Mouse (Mus musculus): ENCODE measurements around the gene Ptcd2.
A peak's percentile ranks its signal among the peaks of the same experiment; 100 is the strongest.
"Not testable (repeated sequence)": the region's sequence is repeated elsewhere in the genome, so short reads cannot be mapped to it uniquely, and the experiment has no call there.

Gene Ptcd2

GRCm38 (mm10) chr13:99355861-99356260 lies 11.4 kb upstream of the Ptcd2 start:
- no peak for DNase-seq (ENCODE audit: low spot score)

DNA sequence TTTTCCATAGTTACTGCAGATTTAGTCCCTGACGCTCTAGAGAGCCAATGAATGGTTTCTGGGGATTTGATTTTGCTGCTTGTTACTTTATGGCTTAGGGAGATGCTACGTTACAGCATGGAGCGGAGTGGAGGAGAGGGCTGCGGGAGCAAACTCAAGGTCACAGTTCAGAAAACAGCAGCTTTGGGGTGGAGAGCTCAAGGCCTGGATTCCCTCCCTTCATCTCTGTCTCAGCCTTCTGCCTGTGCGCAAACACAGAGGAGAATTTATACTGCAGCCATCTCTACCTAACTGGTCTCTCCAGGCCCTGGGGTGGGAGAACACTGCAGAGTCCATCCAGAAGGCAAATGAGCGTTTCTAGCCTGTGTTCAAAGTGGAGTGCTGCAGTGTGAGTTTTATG lies 10.6 kb upstream of the Ptcd2 start:
- DNase-seq (ENCODE audit: low spot score): no peak

GRCm38 (mm10) chr13:99353490-99353851 lies 9.0 kb upstream of the Ptcd2 start:
- no peak for DNase-seq (ENCODE audit: low spot score)

DNA sequence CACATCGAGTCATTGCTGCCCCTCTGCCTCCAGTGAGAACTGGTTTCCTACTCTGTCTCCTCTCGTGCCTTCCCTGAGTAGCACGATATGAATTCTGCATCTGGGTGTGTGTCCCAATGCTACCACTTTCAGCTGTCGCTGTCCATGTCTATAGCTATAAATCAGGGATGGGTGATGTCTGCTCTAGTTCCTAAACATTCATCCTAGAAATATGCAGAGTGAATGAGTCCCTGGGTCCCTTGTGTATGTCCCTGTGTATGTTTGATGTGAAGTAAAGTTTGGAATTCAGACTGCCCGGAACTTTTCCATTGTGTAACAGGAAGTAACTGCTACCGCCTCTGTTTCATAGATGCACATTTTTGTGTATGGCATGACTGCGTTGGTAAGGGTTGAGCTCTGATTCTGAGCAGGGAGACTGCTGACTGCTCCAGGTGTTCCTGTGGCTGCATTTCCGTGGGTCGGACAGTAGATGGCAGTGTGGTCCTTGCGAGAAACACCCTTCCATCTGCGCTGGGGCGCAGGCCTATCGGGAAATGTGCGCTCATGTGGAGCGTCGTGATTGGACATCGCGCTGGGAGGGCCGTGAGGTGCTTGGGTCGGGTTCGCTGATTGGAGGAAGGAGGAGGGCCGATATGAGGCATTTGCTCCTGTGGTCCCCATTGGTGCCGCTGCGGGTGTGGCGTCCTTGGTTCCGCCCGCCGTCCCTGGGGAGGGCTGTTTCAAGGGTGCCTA lies 8.4 kb upstream of the Ptcd2 start:
- peak; percentile 70 for DNase-seq (ENCODE audit: low spot score)

- no peak for DNase-seq (ENCODE audit: low spot score)
Measured at GRCm38 (mm10) chr13:99351596-99351995, 7.1 kb upstream of the Ptcd2 start.

GRCm38 (mm10) chr13:99351186-99351585 lies 6.7 kb upstream of the Ptcd2 start:
- DNase-seq (ENCODE audit: low spot score): no peak

DNA sequence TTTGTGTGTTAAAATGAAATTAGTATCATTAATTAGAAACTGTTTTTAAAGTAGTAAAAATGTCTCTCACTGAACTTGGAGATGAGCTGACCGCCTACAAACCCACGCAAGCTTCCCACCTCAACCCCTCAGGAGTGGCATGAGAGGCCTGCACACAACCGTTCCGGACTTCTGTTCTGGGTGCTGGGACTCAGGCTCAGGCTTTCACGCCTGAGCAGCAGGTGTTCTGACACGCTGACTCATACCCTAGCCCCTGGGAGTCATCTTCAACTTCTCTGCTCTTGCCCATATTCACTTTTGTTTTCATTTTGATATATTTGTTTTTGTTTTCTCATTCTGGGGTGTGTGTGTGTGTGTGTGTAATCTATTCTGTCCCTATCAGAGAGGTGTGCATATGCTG lies 5.5 kb upstream of the Ptcd2 start:
- no peak for DNase-seq (ENCODE audit: low spot score)

DNA sequence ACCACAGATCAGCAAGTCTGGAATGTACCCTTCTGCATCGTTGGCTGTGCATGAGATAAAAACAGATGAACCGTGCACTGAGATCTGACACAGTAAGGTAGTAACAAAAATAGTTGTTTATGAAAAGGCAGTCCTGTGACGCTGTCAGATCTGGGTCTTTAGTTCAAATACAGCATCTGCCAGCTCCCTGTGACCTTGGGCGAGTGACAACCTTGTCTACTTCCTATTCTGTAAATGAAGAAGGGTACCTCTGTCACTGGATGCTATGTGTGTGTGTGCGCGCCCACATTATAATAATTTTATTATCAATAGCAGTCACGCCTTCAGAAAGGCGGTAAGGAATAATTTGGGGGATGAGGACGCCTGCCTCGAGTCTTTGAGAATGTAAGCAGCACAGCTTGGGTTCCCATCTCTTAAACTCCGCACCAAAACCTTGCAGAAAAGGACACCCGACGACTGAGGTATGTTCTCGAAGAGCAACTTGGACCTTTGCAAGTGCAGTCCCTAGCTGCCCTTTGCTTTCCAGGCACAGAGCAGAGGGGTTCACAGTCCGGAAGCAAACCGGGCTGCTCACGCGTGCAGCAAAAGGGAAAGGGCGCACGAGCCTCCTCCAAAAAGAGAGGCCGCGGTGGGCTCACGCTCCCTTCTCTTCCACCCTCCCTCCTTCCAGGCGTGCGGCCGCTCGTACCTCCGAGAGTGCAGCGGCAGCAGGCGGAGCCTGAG lies 468 bp downstream of the Ptcd2 start:
- DNase-seq (ENCODE audit: low spot score): no peak

GRCm38 (mm10) chr13:99341504-99341903 lies 3.0 kb downstream of the Ptcd2 start:
- no peak for DNase-seq (ENCODE audit: low spot score)

GRCm38 (mm10) chr13:99337510-99337909 lies 7.0 kb downstream of the Ptcd2 start:
- no peak for DNase-seq (ENCODE audit: low spot score)

DNA sequence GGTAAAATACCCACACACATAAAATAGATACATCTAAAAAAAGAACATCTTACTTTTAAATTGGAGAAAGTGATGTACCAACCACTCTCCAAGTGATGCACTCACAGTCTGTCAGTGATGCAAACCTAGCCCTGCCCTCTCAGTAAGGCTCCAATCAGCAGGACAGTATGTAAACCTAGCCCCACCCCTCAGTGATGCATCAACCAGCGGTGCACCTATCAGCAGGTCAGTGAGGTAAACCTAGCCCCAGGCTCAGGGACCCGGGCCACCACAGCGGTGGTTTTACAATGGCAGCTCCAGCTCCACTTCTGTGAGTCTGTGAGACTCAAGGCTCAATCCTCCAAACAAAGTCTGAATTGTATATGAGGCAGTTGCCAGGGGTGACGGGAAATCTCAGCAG lies 13.2 kb downstream of the Ptcd2 start:
- DNase-seq (ENCODE audit: low spot score): no peak

DNA sequence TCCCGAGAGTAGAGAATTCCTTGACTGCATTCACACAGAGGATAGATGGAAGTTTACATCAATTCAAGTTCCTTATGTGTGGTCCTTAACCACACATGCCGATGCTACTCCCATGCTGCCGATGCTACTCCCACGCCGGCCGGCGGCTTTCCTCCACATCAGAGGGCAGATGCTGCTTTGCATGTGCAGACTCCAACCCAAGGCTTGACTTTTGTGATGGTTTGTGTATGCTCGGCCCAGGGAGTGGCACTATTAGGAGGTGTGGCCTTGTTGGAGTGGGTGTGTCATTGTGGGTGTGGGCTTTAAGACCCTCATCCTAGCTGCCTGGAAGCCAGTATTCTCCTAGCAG lies 20.2 kb downstream of the Ptcd2 start:
- DNase-seq (ENCODE audit: low spot score): not testable (repeated sequence)

GRCm38 (mm10) chr13:99323632-99324336 lies 20.7 kb downstream of the Ptcd2 start:
- no peak for DNase-seq (ENCODE audit: low spot score)

DNA sequence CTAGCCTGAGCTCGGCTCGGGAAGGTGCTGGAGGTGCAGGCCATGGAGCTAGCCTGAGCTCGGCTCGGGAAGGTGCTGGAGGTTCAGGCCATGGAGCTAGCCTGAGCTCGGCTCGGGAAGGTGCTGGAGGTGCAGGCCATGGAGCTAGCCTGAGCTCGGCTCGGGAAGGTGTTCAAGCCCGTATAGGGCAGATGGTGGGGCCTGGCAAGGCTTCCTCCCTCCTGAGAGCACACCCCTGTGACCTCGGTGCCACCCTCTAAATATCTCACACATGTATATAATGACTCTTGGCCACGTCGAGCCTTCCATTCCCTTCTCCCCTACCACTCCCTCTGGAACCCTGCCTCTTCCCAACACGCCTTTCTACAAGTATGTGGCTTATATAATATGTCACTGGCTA lies 21.6 kb downstream of the Ptcd2 start:
- DNase-seq (ENCODE audit: low spot score): not testable (repeated sequence)

DNA sequence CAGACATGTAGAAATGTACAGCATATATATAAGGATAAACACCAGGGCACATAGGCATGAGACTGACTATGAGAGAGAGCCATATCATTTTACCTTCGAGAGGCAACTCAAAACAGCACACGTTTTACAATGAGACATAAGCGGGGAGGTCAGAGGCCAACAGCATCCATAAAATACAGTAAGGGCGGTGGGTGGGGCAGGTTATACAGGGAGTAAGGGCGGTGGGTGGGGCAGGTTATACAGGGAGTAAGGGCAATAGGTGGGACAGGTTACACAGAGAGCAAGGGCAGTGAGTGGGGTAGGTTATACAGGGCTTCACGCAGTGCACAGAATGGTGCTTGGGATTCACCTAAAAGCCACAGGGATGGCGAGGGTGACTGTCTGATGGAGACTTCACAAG lies 24.1 kb downstream of the Ptcd2 start:
- no peak for DNase-seq (ENCODE audit: low spot score)

- no peak for DNase-seq (ENCODE audit: low spot score)
Measured at GRCm38 (mm10) chr13:99317058-99317457, 27.4 kb downstream of the Ptcd2 start.

DNA sequence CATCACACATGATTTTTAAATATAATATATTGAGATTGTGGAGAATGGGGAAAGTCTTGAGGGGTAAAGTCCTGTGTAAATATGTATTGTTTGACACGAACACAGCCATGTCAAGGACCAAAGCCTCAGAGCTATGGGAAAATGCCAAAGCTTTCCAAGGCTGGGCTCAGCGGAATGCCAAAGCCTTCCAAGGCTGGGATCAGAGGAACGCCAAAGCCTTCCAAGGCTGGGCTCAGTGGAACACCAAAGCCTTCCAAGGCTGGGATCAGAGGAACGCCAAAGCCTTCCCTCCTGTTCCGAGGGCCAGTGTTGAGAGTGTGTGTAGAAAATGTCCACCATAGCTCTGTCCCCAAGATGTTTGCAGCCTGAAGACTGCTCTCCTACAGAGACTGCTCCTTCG lies 28.1 kb downstream of the Ptcd2 start:
- DNase-seq (ENCODE audit: low spot score): no peak

DNA sequence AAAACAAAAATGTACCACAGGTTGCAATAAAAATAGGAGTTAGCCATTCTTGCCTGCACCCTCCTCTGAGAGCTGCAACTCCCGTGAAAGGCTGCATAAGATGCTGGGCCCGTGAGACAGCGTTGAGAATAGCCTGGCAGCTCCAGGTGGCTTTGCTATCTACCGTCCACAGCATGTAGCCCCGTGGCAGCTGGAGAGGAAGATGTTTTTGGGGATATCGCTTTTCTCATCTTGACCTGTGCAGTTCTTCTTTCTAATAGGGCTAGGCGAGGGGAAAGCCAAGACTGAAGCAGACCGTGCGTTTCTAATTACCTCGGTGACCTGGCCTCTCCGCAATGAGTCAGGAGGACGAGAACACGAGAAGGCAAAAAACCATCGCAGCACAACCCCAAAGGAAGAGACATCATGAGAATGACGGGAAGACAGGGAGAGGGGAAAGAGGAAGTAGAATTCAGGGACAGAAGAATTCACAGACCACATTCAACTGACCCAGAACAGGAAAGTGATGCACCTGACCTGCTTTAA lies 29.8 kb downstream of the Ptcd2 start:
- no peak for DNase-seq (ENCODE audit: low spot score)

GRCm38 (mm10) chr13:99314098-99314497 lies 30.4 kb downstream of the Ptcd2 start:
- DNase-seq (ENCODE audit: low spot score): no peak

DNA sequence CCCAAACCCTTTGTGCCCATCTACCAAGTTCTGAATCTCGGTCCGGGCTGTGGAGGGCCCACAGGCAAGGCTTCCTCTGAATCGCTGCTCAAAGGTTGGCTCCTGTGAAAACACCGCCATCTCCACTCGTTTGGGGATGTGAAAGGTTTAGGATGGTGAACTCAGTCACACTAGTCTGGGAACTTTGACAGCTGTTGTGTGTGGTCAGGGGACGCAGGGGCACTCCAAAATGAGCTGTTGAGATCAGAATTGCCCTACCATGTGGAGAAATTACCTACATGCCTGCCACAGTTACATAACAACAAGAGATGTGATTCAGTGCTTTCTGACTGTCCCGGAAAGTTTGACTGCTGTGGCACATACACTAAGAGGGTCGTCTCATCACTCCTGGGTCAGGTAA lies 36.1 kb downstream of the Ptcd2 start:
- no peak for DNase-seq (ENCODE audit: low spot score)

DNA sequence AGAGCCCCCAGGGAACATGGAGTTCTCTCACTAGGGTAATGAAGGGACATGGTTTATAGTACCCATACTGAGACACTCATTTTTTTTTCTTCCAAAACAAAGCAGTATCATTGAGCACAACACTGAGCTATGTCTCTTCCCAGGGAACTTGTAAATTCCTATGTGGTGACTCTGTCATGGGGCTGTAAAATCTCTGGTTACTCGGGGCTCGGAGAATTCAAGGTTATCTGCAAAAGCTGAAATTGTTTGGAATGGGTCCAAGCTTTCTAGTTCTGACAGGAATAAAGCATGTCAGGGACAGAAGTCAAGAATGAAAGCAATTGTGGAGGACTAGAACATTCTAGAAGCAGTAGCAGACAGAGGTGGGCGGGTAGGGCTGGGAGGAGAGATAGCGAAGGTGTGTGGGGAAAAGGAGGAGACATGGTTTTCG lies 36.6 kb downstream of the Ptcd2 start:
- no peak for DNase-seq (ENCODE audit: low spot score)

GRCm38 (mm10) chr13:99306164-99306563 lies 38.3 kb downstream of the Ptcd2 start:
- DNase-seq (ENCODE audit: low spot score): no peak

GRCm38 (mm10) chr13:99305186-99305585 lies 39.3 kb downstream of the Ptcd2 start:
- no peak for DNase-seq (ENCODE audit: low spot score)
